Mouse (Mus musculus) liver, postnatal 0 days (tissue): ENCODE data around the gene Acoxl.

Experiments
- CTCF ChIP-seq: sonication (generic); IDR thresholded peaks from 2 replicates; pipeline ENCODE4 v1.5.1; 2016; ENCODE audit warnings: antibody characterized with exemption, low read depth
- EP300 ChIP-seq: IDR thresholded peaks from 2 replicates; pipeline ENCODE4 v1.6.1; 2016; ENCODE audit warnings: antibody characterized with exemption, low read depth, mild to moderate bottlenecking

DNA sequence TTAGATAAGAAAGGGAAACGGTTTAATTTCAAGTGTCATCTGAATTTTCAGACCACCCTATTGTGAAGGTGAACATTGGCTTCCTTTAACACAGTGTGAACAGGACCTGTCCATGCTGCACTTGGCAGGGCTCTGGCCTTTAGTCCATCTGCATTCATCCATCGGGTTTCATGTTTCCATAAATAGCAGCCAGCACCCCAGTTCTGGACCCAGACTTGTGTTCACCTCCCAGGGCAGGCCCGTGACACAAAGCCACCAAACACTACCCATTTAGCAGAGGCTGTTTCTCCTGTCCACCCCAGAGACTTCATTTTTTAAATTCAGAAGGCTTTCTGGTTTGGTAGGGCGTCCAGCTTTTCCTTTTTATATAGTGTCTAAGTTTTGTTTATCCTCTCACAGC, 92.9 kb downstream of the Acoxl start:
- TF ChIP-seq CTCF (no peak), EP300 (no peak)
